Mouse (Mus musculus): Measurements from ENCODE around the gene Tsku. TPM values are rescaled to one million over a fixed set of nuclear protein-coding genes. Genes with fewer than 3 reads are reported as not detected.

The Tsku gene
- polyA plus RNA-seq, 1 experiment = 8.4 TPM

GRCm38 (mm10) chr7:98349821-98350220 lies 11.3 kb downstream of the Tsku start:
- no peak for TF ChIP-seq CEBPB (IDR thresholded peaks at IDR 0.05; ENCODE audit: insufficient read depth, poor library complexity, severe bottlenecking)
- TF ChIP-seq MAX (IDR thresholded peaks at IDR 0.05; ENCODE audit: low read depth) = no peak
- TF ChIP-seq E2F4 (IDR thresholded peaks at IDR 0.05; ENCODE audit: insufficient read depth) = no peak
- TF ChIP-seq REST (IDR thresholded peaks at IDR 0.05; ENCODE audit: insufficient read depth, insufficient read length) = no peak
- TF ChIP-seq MYOG (IDR thresholded peaks at IDR 0.05; ENCODE audit: control insufficient read depth in 1 of 3, insufficient read depth in 1 of 3, insufficient read length in 2 of 3, low read depth in 2 of 3) = no peak
- no peak for TF ChIP-seq TCF12 (IDR thresholded peaks at IDR 0.05; ENCODE audit: insufficient read depth, poor library complexity, severe bottlenecking)
- no peak for TF ChIP-seq SRF (IDR thresholded peaks at IDR 0.05; ENCODE audit: control insufficient read depth, insufficient read length, low read depth)
- Histone ChIP-seq H3ac (ENCODE audit: control insufficient read depth, insufficient read length) (no peak overlapping the region), H3K79me2 (ENCODE audit: control insufficient read depth, insufficient read depth) (no peaks in the 10 kb centered on the region), H3K4me3 (no peak overlapping the region), H3K36me3 (ENCODE audit: control insufficient read depth, insufficient read depth) (no peaks in the 10 kb centered on the region), H3K27me3 (ENCODE audit: control insufficient read depth, insufficient read depth, insufficient read length) (no peaks in the 10 kb centered on the region), H3K4me2 (ENCODE audit: low read depth) (no peak overlapping the region)

- no peaks in the 10 kb centered on the region for H3K36me3 ChIP-seq (ENCODE audit: control insufficient read depth, insufficient read depth)
- H3ac ChIP-seq (ENCODE audit: control insufficient read depth, insufficient read length) = no peak overlapping the region
- no peak overlapping the region for H3K4me3 ChIP-seq
- no peak overlapping the region for H3K4me2 ChIP-seq (ENCODE audit: low read depth)
- no peaks in the 10 kb centered on the region for H3K27me3 ChIP-seq (ENCODE audit: control insufficient read depth, insufficient read depth, insufficient read length)
- no peaks in the 10 kb centered on the region for H3K79me2 ChIP-seq (ENCODE audit: control insufficient read depth, insufficient read depth)
- TF ChIP-seq POLR2AphosphoS2 (IDR thresholded peaks at IDR 0.05; ENCODE audit: insufficient read length, low read depth) (peak; percentile 63), USF1 (IDR thresholded peaks at IDR 0.05; ENCODE audit: low read depth) (no peak), E2F4 (IDR thresholded peaks at IDR 0.05; ENCODE audit: insufficient read depth) (no peak), MYOD1 (IDR thresholded peaks at IDR 0.05; ENCODE audit: control insufficient read depth in 1 of 3, insufficient read length in 2 of 3, low read depth in 2 of 3) (no peak)
Observed at GRCm38 (mm10) chr7:98349096-98349495, 12.0 kb downstream of the Tsku start.

GRCm38 (mm10) chr7:98348043-98348442 lies 13.1 kb downstream of the Tsku start:
- TF ChIP-seq CEBPB (IDR thresholded peaks at IDR 0.05; ENCODE audit: insufficient read depth, poor library complexity, severe bottlenecking) = no peak
- TF ChIP-seq POLR2A (IDR thresholded peaks at IDR 0.05; ENCODE audit: insufficient read length, low read depth) = no peak
- TF ChIP-seq REST (IDR thresholded peaks at IDR 0.05; ENCODE audit: insufficient read depth, insufficient read length) = no peak
- Histone ChIP-seq H3K79me2 (ENCODE audit: control insufficient read depth, insufficient read depth) (no peaks in the 10 kb centered on the region), H3K27me3 (ENCODE audit: control insufficient read depth, insufficient read depth, insufficient read length) (no peaks in the 10 kb centered on the region), H3K4me3 (no peak overlapping the region), H3ac (ENCODE audit: control insufficient read depth, insufficient read length) (no peak overlapping the region), H3K4me2 (ENCODE audit: low read depth) (no peak overlapping the region), H3K36me3 (ENCODE audit: control insufficient read depth, insufficient read depth) (no peaks in the 10 kb centered on the region)

- Histone ChIP-seq H3K79me2 (ENCODE audit: control insufficient read depth, insufficient read depth) (no peaks in the 10 kb centered on the region), H3K27me3 (ENCODE audit: control insufficient read depth, insufficient read depth, insufficient read length) (no peaks in the 10 kb centered on the region), H3K36me3 (ENCODE audit: control insufficient read depth, insufficient read depth) (no peaks in the 10 kb centered on the region), H3ac (ENCODE audit: control insufficient read depth, insufficient read length) (no peak overlapping the region), H3K4me3 (no peak overlapping the region), H3K4me2 (ENCODE audit: low read depth) (no peak overlapping the region)
- TF ChIP-seq MYOD1 (IDR thresholded peaks at IDR 0.05; ENCODE audit: control insufficient read depth in 1 of 3, insufficient read length in 2 of 3, low read depth in 2 of 3) = no peak
- no peak for TF ChIP-seq E2F4 (IDR thresholded peaks at IDR 0.05; ENCODE audit: insufficient read depth)
Observed at GRCm38 (mm10) chr7:98347471-98347870, 13.7 kb downstream of the Tsku start.

GRCm38 (mm10) chr7:98345036-98345435 lies 16.1 kb downstream of the Tsku start:
- H3K79me2 ChIP-seq (ENCODE audit: control insufficient read depth, insufficient read depth) = no peaks in the 10 kb centered on the region
- no peak overlapping the region for H3K4me2 ChIP-seq (ENCODE audit: low read depth)
- no peaks in the 10 kb centered on the region for H3K27me3 ChIP-seq (ENCODE audit: control insufficient read depth, insufficient read depth, insufficient read length)
- H3K36me3 ChIP-seq (ENCODE audit: control insufficient read depth, insufficient read depth) = no peaks in the 10 kb centered on the region
- H3K4me3 ChIP-seq = no peak overlapping the region
- no peak overlapping the region for H3ac ChIP-seq (ENCODE audit: control insufficient read depth, insufficient read length)
- no peak for TF ChIP-seq USF1 (IDR thresholded peaks at IDR 0.05; ENCODE audit: low read depth)
- TF ChIP-seq SRF (IDR thresholded peaks at IDR 0.05; ENCODE audit: control insufficient read depth, insufficient read length, low read depth) = no peak
- no peak for TF ChIP-seq REST (IDR thresholded peaks at IDR 0.05; ENCODE audit: insufficient read depth, insufficient read length)
- no peak for TF ChIP-seq MAX (IDR thresholded peaks at IDR 0.05; ENCODE audit: low read depth)
- no peak for TF ChIP-seq POLR2AphosphoS2 (IDR thresholded peaks at IDR 0.05; ENCODE audit: insufficient read length, low read depth)
- TF ChIP-seq MYOD1 (IDR thresholded peaks at IDR 0.05; ENCODE audit: control insufficient read depth in 1 of 3, insufficient read length in 2 of 3, low read depth in 2 of 3) = no peak
- no peak for TF ChIP-seq E2F4 (IDR thresholded peaks at IDR 0.05; ENCODE audit: insufficient read depth)
- TF ChIP-seq MYOG (IDR thresholded peaks at IDR 0.05; ENCODE audit: control insufficient read depth in 1 of 3, insufficient read depth in 1 of 3, insufficient read length in 2 of 3, low read depth in 2 of 3) = no peak
- no peak for TF ChIP-seq POLR2A (IDR thresholded peaks at IDR 0.05; ENCODE audit: insufficient read length, low read depth)
- no peak for TF ChIP-seq TCF3 (IDR thresholded peaks at IDR 0.05; ENCODE audit: insufficient read length, low read depth)
- TF ChIP-seq CEBPB (IDR thresholded peaks at IDR 0.05; ENCODE audit: insufficient read depth, poor library complexity, severe bottlenecking) = no peak
- no peak for TF ChIP-seq TCF12 (IDR thresholded peaks at IDR 0.05; ENCODE audit: insufficient read depth, poor library complexity, severe bottlenecking)

GRCm38 (mm10) chr7:98344361-98344760 lies 16.8 kb downstream of the Tsku start:
- Histone ChIP-seq H3K79me2 (ENCODE audit: control insufficient read depth, insufficient read depth) (no peaks in the 10 kb centered on the region), H3K4me3 (no peak overlapping the region), H3K4me2 (ENCODE audit: low read depth) (no peak overlapping the region), H3K36me3 (ENCODE audit: control insufficient read depth, insufficient read depth) (no peaks in the 10 kb centered on the region), H3ac (ENCODE audit: control insufficient read depth, insufficient read length) (no peak overlapping the region), H3K27me3 (ENCODE audit: control insufficient read depth, insufficient read depth, insufficient read length) (no peaks in the 10 kb centered on the region)
- no peak for TF ChIP-seq POLR2AphosphoS2 (IDR thresholded peaks at IDR 0.05; ENCODE audit: insufficient read length, low read depth)
- TF ChIP-seq SRF (IDR thresholded peaks at IDR 0.05; ENCODE audit: control insufficient read depth, insufficient read length, low read depth) = no peak
- TF ChIP-seq E2F4 (IDR thresholded peaks at IDR 0.05; ENCODE audit: insufficient read depth) = no peak
- no peak for TF ChIP-seq POLR2A (IDR thresholded peaks at IDR 0.05; ENCODE audit: insufficient read length, low read depth)
- TF ChIP-seq MAX (IDR thresholded peaks at IDR 0.05; ENCODE audit: low read depth) = no peak
- TF ChIP-seq MYOG (IDR thresholded peaks at IDR 0.05; ENCODE audit: control insufficient read depth in 1 of 3, insufficient read depth in 1 of 3, insufficient read length in 2 of 3, low read depth in 2 of 3) = no peak
- TF ChIP-seq USF1 (IDR thresholded peaks at IDR 0.05; ENCODE audit: low read depth) = no peak
- TF ChIP-seq TCF3 (IDR thresholded peaks at IDR 0.05; ENCODE audit: insufficient read length, low read depth) = no peak
- TF ChIP-seq REST (IDR thresholded peaks at IDR 0.05; ENCODE audit: insufficient read depth, insufficient read length) = no peak
- no peak for TF ChIP-seq MYOD1 (IDR thresholded peaks at IDR 0.05; ENCODE audit: control insufficient read depth in 1 of 3, insufficient read length in 2 of 3, low read depth in 2 of 3)
- no peak for TF ChIP-seq CEBPB (IDR thresholded peaks at IDR 0.05; ENCODE audit: insufficient read depth, poor library complexity, severe bottlenecking)
- no peak for TF ChIP-seq TCF12 (IDR thresholded peaks at IDR 0.05; ENCODE audit: insufficient read depth, poor library complexity, severe bottlenecking)

Measured in myocyte (in vitro differentiated cells).